9 mouse cellular contexts compared by ENCODE assay signal in genomic region chr19:55544498-55544897, GRCm38 (mm10).
DNase-seq lines count a peak whose midpoint lies in the region; TF ChIP-seq lines count a peak whose summit lies in the region.
"Had no signal": no experiment of that assay in that cellular context is flagged by ENCODE, and none has a peak within 500 bp of the region (broad histone marks: within the 10 kb centered on the region; RNA-seq: fewer than 3 reads in every experiment).

No protein-coding gene starts in this region.

- 76% methylated on average over 5 of the region's 5 CpGs for WGBS in cerebellum, adult 2 months

- H3K27ac ChIP-seq in cerebellum, adult 2 months (ENCODE audit: insufficient read depth, low read length), result no peak overlapping the region

- H3K4me3 ChIP-seq in cerebellum, adult 2 months (replicated peaks; ENCODE audit: insufficient read depth, low read depth, low read length), result no peak overlapping the region

- no peaks in the 10 kb centered on the region; the same call in 1 of the 2 replicates for H3K4me1 ChIP-seq in cerebellum, adult 2 months (ENCODE audit: control insufficient read depth, insufficient read depth, low read length)

- no peak for TF ChIP-seq CTCF in cerebellum, adult 2 months (IDR thresholded peaks at IDR 0.05; ENCODE audit: borderline replicate concordance, insufficient read depth, low read depth, low read length)

- TF ChIP-seq POLR2A in cerebellum, adult 2 months (IDR thresholded peaks at IDR 0.05; ENCODE audit: borderline replicate concordance, insufficient read depth, low read length), result no peak

- peak; percentile 20 for DNase-seq in gastrocnemius, postnatal 25 days
- DNase-seq in gastrocnemius, postnatal 36 days, result no peak
- DNase-seq in B cell, adult 2 months, result peak; percentile 61 to 69
- DNase-seq in fibroblast of lung, adult 2 months (ENCODE audit: low read depth), result peak; percentile 73
- DNase-seq in thymus, adult 18-20 months, result peak; percentile 62 to 75
- no peak for DNase-seq in kidney, adult 11 months
- DNase-seq in cerebellum, adult 2 months, result no peak
- no peak for DNase-seq in adrenal gland, postnatal 10 days
- DNase-seq: kidney, postnatal 4 days had no signal

- intact Hi-C loops in gastrocnemius, postnatal 36 days (cut with DNase I), result no loop called here

- H3K27me3 ChIP-seq in cerebellum, adult 2 months (ENCODE audit: control insufficient read depth, insufficient read depth, low read length), result no peaks in the 10 kb centered on the region

Comparison
In these comparisons a context has a peak if more than half of its experiments do, and no peak if none do; other contexts are left out.
1. DNase-seq: peak in gastrocnemius, postnatal 25 days (single experiment), B cell, adult 2 months (2 of 2), fibroblast of lung, adult 2 months (single experiment) and thymus, adult 18-20 months (2 of 2); none in gastrocnemius, postnatal 36 days (0 of 2), kidney, adult 11 months (single experiment), cerebellum, adult 2 months (0 of 2) and adrenal gland, postnatal 10 days (single experiment).